Mouse (Mus musculus): ENCODE measurements around the gene Mrpl23. TPM values are rescaled to one million over a fixed set of nuclear protein-coding genes. Genes with fewer than 3 reads are reported as not detected.

Gene Mrpl23
- total RNA-seq, 2 experiments from 2014 or later = 12.2 to 29.0 TPM

DNA sequence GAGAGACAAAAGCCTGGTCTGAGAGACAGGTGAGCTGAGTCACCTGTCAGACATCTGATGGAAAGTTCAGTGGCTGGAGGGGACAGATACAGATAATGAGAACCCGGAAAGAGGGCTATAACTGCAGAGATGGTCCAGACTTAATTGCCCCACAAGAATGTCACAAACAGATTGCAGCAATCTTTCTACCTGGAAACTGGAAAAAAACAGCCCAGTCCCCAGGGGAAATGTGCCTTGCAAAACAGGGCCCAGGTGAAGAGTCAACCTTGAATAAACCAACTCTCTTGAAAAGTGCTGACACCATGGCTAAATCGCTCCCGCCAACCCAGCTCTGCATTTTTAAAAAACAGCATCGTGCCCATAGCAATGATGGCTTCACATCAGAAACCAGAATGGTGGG, 12.2 kb upstream of the Mrpl23 start:
- DNase-seq = no peak

DNA sequence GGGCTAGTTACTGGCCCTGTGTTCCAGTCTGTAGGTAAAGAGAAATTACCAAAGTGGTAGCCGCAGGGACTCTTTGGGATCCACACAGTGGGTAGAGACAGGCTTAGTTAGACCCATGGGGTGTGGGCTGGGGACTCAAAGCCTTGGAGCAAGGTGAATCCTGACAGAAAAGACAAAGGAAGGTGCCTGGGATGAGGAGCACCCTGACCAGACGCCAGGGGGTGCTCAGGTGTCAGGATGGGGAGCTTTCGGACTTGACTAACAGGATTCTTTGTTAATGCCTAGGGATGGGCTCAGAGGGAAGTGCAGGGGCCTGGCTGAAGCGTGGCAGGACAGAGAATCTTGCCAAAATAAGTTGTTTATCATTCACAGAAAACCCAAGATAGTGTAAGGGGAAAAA, 10.1 kb upstream of the Mrpl23 start:
- DNase-seq = peak in 1 of 2 experiments; percentile 62

DNA sequence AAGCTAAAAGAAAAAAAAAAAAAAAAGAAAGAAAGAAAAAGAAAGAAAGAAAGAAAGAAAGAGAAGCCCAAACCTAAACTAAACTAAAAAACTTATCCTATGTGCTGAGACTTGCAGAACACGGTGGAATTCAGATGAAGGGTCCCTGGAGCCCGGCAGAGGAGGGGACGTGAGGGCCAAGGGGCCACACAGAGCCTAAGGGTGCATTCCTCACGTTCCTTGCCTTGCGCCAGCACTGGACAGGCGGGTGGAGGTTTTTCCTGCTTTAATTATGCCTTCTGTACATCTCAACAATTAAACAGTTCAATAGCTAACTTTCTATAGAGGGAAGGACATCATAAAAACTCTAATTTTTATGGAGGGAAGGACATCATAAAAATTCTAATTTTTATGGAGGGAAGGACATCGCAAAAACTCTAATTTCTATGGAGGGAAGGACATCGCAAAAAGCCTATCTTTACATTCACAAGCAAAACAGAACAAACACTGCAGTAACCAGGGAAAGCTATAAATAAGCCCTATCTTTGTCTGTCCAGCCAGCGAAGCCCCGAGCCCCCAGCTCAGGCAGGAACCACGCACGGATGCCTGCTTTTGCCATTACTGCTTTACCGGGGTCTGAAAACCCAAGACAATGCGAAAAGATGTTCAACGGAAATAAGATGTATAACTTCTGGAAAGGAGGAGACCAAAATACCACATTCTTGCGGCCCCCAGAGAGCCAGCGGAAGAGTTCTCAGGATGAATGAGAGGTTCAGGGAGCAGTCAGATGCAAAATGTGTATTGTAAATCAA, 9.1 kb upstream of the Mrpl23 start:
- DNase-seq = no peak

DNA sequence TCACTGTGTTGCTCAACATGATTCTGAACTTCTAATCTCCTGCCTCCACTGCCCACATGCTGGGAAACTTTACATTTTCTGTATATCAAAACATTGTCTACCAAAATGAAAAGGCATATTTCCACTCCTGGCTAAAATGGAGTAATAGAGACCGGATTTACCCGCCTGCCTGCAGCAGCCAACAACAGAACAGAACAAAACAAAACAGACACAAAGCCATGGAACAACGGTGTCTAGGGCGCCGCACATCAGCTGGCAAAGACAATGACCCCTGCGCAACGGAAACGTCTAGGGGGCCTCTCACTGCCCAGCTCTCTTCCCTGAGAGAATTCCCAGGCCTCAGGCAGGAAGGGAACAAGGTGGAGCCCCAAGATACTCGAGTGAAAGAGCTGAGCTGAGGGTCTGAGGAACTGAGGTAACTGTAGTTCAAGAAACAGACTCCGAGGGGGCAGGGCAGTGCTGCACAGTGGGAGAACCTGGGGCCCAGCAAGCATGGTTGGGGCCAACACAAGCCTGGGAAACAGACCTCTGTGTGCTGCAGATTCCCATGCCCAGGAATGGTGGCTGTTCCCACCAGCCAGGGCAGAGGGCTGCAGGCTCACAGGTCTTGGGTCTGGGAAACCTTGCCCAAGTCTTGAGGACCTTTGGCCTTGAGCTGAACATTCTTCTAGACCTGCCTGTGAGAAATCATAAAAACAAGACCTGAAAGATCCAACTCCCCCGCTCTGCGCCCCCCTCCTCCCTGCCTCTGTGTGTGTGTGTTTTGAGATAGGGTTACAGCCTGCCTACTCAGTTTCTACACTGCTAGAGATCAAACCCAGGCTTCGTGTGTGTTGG, 6.9 kb upstream of the Mrpl23 start:
- peak in 1 of 2 experiments; percentile 42 for DNase-seq

DNA sequence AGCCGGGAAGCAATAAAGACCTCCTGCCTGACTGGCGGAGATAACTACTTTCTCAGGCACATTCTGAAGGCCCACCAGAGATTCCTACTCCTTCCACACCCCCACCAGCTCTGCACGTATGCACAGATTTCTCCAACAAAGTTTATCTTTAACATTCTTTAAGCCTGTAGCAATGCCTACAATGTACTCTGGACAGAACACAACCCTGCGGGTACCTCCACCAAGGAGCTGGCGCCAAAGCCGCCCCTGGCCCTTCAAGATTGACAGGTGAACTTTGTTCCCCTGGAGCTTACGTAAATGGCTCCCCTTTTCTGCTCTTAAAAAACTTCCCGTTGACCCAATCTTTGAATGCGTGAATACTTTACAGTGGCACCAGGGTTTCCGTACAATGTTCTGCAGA, 3.1 kb upstream of the Mrpl23 start:
- no peak for DNase-seq

DNA sequence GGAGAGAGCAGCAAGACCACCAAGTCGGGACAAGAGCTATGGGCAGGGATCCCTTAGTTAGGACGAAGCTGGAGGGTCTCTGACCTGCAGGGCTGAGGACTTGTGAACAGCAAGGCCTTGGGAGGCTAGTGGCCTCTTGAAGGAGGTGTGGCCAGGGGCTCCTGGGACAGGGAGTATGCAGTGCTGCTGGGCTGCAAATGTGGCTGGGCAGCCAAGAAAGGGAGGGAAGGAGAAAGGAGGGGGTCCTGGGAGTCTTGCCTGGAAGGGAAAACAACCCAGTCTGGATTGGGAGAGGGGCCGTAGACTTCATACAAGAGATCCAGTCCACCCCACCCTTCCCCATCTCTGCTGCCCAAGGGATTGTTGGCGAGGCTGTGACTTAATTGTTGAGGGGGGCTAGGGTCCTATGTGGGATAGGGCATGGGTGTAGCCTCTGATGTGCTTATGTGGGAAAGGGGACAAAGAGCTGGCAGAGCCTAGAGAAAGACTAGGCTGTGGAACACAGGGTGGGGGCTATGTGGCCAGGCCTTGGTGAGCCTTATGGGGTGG, 439 bp upstream of the Mrpl23 start:
- DNase-seq = no peak

DNA sequence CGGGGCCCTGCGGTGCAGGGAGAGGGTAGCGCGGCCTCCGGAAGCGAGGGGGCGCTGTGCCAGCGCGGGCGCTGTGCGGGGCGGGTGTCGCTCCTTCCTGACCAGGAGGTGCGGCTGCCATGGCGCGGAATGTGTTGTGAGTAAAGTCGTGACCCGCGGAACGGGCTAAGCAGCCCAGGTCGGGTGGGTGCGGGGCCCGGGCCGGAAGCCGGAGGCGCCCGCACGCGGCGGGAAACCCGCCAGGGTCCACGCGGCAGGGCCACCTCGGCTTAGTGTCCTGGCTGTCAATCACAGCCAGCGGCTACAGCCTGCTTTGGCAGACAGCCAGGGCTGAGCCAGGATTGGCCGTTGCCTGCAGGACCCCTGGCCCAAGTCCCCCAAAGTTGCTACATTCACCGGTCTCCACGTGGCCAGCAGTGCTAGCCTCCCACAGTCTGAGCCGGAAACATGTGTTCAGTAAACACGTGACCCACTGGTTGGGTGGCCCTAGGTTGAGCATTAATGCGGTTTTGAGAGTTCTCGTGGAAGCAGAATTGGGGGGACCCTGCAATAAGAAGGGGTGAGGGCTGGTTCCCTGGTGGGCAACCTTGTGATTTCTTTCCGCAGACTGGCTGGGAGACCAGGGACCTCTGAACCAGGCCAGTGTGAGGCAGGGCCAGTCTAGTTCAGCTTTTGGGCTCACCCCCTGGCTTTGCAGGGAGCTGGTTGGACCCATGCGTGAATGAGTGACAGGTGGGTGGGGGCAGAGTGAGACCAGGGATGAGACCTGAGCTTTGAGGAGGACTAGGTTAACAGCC, 771 bp downstream of the Mrpl23 start:
- peak; percentile 86 to 91 for DNase-seq

DNA sequence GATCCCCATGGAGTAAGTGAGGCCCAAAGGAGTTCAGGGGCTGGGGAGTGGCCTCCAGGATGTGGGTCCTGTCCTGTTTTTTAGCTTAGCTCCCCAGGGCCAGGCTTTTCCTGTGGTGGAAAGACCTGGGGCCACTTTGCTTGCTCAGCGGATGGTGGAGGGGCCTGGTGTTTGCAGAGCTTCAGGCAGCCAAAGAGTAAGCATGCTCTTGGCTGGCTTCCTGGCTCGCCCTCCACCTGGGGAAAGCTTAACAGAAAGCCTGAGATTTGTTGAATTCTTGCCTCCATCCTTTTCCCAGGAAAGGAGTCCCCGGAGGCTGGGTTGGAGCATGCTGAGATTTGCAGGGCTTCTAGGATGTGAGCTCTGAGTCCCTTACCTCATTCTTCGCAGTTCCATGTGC, 2.6 kb downstream of the Mrpl23 start:
- DNase-seq = no peak

DNA sequence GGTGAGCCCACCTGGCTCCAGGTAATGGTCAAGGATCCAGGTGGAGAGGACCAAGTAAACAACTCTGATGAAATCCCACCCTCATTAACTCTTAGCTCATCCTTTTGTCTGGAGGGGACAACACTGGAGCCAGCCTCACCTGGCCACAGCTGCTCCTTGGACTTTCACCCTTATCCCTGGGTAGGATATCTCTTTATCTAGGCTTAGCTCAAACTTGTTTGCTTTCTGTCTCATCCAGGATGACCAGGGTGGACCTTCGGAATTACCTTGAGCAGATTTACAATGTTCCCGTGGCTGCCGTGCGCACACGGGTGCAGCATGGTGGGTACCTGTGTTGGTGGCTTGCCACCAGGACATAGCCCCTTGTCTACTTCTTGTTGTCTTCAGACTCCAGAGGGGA, 3.3 kb downstream of the Mrpl23 start:
- no peak for DNase-seq

DNA sequence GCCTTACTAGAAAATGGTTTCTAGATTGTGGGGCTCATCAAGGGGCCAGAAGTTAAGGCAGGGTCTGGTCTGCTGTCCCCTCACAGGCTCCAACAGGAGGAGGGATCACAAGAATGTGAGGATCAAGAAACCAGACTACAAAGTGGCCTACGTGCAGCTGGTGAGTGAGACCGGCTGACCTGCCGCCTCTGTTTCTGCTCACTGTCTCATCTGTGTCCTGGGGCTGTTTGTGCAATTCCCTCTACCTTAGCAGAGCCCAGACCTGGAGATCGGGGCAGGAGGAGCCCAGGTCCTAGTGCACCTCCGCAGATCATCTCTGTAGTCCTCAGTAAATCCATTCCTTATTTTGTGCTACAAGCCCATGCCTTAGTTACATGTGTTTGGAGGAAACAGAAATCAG, 4.7 kb downstream of the Mrpl23 start:
- DNase-seq = no peak

DNA sequence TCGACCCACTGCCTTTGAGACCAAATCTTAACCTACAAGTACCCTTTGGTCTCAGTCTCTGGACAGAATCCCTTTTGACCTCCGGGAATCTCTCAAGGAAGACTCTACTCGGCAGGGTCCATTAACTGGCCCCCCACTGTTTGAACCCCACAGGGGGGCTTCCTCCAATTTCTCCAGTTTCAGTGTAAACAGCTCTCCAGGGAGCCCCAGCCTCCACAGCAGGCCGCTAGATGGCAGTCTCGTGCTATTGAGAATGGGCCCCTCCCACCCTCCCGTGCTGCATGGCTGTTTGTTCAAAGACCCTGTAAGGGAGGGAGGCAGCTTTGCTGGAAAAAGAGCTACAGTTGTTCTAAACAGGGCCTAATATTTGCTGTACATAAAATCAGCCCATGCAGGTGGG, 5.4 kb downstream of the Mrpl23 start:
- DNase-seq = peak; percentile 45 to 82

DNA sequence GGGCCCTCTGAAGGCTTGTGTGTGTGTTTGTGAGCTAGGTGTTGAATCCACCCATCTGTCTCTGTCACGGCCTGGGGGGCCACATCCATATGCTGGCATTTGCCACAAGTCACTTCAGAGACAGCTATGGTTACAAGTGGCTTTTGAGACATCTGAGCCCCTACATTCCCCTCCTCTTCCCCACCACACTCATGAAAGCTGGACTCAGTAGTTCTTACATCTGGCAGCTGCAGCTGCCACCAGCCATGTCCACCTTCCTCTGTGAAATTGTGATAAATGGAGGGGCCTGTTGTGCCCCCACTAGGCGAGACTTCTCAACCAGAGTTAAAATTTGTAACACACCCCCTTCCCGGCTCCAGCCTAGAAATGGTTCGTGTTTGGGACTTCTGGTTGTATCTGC, 5.8 kb downstream of the Mrpl23 start:
- DNase-seq = no peak

DNA sequence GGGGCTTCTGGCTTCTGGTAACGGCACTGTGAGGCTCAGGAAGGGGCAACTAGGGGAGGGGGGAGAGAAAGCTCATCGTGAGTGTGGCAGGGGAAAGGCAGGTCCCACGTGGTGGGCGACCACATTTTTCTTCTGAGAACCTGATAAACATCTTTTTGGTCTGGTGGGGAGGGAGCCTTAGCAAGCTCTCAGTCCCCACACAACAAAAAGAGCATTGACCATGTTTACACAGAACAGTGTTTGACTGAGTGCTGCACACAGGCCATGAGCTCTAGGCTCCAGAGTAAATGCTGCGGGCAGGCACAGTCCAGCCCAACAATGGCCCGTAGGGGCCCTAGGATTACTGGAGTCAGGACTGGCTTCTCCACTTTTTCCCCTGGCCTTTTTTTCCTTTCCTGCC, 6.3 kb downstream of the Mrpl23 start:
- no peak for DNase-seq

DNA sequence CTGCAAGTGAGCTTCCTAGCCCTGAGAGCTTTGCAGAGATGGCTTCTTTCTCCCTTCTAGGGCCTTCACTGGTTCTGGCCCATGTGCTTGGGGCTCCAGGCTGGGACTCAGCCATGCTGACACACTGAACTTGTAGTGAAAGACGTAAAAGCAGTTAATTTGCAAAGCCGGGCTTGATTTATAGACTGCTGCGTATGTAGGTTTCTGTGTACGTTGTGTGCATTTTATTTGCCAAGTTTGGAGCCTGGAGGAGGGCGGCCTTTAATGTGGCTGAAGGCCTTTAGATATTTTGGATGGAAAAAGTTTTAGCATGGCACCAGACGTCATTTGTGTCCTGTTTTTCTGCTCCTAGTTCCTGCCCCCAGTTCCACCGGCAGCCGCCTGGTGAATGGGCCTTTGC, 7.3 kb downstream of the Mrpl23 start:
- no peak for DNase-seq

DNA sequence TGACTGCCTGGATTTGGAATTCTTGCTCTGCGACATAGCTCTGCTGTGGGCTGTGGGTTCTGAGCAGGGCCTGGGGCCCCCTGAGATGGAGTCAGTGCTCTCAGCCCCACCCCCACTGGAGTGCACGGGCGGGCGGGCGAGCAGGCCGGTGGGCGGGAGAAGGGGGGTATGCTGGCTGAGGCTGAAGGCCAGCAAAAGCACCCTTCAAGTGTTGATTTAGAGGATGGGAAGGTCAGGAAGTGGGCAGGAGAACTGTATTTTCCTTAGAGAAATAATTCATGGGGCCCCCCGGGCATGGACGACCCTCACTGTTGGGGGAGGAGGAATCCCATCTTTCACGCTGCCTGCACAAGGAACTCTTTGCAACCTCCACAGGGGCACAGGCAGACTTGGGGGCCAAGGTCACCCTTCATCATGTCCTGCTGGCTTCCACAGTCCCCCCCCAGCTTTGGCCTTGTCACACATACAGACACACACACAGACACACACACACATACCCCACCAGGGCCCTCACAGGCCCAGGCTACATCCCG, 10.4 kb downstream of the Mrpl23 start:
- no peak for DNase-seq

DNA sequence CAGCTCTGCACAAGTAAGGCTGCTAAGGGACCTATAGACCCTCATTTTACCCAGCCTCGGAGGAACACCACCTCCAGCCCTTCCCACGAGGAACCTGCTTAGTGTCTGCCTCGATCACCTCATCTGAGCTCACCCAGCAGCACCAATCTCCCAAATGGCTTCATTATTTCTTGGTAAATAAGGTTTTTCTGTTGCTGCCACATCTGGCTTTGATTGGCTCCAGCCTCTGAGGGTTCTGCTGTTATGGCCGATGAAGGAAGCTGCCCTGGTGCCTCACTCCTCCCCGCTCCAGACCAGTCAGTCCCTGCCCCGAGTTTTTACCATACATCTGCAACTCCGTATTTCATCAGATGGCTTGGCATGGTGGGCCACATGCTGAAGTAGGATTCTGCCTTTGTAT, 13.5 kb downstream of the Mrpl23 start:
- no peak for DNase-seq

DNA sequence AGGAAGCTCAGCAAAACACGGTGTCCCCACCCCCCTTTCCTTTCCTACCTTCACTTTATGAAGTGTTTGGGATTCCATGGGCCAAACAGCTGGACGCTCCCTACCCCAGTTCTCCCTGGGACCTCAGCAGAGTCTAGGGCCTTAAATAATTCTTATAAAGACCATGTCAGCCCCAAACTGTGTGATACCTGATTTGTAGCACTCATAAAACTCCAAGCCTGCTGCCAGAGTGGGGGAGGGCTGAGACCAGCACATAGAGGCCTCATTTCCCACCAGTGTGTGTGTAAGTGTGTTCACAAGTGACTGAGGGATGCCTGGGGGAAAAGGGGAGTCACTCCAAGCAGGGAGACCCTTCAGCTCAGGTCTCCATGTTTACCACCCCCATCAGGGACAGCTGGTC, 15.4 kb downstream of the Mrpl23 start:
- DNase-seq = no peak

DNA sequence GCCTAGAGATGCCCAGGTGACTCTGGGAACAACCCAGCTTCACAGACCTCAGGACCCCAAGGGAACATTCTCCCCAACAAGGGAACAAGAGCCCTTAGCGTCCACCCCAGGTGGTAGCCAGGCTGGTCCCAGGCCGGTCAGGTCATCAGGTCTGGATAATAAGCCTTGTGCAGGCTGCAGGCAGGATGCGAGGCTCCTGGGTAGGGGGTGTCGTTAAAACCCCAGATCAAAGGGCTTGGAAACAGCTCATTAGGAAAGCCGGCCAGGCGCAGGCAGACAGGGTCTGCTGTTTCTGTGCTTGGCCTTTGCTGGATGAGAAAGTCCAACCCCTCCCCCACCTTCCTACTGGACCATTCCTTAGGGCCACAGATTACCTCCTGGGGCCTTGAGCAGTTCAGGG, 16.2 kb downstream of the Mrpl23 start:
- DNase-seq = no peak

DNA sequence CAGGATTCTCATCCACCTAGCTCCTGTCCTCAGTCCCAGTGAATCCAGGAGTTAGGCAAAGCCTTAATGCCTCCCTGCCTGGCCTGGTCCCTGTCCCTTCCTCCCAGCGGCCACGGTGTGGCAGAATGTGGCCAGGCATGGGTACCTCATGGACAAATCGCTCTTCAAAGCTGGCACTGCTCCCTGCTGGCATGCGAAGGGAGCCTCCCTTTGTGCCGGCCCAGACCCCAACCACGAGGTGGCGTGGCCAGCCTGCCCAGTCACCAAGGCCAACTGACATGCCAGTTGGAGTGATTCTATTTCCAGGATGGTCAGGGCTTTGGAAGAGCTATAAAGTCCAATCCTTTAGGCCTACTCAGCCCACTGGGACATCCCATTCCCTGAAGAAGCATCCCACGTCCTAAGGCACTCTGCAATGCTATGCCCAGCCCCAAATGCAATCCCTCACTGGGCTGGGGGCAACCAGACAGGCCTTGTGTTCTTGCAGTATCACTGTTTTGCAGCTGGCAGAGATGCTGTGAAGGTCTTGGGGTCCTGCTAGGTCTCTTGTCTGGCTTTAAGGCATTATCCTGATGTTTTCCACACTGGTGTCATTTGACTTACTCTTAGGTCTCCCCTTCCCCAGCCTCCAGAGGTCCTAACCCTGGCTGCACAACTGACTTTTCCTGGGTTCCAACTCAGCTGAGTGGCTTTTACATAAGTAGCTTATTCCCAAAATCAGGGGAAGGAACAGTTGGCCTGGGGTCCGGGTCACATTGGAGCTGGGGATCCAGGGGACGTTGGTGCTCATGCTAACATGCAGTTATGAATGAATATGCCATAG, 17.7 kb downstream of the Mrpl23 start:
- DNase-seq = peak; percentile 58 to 71

DNA sequence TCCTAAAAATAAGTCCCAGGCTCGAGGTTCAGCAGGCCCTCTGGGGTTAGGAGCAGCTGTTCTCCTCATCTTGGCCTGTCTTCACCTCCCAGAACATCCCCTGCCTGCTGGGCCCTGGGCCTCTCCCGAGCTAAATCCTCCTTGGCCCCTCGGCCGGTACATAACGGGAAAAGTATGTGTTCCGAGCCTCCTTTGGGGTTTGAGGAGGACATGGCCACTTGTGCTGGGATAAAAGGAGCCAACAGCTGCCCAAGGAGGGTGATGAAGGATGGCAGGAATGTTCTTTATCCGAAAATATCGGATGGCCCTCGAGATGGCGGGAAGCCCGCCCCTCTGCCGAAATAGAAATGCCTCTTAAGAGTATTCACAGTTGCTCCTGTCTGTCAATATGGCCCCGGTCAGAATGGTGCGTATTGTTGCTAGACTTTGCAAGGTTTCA, 18.5 kb downstream of the Mrpl23 start:
- peak; percentile 26 to 48 for DNase-seq

DNA sequence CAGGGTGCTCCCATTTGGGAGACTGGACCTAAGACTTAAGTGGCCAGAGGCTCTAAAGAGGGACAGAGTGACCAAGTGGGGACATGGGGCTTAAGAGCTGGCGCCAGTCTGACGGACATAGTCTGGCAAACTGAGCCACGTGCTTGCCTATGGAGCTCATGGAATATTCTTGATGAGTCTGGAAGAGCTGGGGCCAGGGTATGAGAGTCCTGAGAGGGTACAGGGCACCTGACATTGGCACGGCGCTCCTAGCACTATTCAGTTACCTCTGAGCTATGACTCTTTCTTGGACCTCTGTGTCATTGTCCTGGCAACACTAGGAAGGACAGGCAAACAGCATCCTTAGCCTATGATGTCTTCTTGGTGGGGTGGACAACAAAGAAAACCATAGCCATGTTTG, 19.2 kb downstream of the Mrpl23 start:
- no peak for DNase-seq

Data from heart, adult 18-20 months (tissue).